1 mouse cellular context compared by ENCODE assay signal in the genomic region with DNA sequence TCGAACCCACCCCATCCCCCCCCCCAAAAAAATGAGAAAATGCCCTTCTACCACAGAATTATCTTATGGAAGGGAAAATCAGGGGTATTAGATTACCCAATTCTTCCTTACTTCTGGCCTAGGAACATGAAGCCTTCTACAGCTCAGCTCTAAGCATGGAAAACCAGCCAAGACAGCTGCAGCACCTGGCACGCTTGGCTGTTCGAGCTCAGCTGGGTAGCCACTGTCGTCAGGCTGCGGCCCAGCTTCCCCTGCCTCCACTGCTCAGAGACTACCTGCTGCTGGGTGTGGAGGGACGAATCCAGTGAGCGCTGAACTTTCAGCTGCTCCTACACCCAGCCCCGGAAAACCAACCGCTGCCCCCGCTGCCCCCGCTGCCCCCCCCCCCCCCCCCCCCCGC.
TF ChIP-seq lines count a peak whose summit lies in the region.

No protein-coding gene starts in this region.

TF ChIP-seq in myocyte, 11 proteins besides CTCF, POLR2A, EP300 and RAD21:
- TF ChIP-seq MYOG (IDR thresholded peaks at IDR 0.05; ENCODE audit: control insufficient read depth in 1 of 3, insufficient read depth in 1 of 3, insufficient read length in 2 of 3, low read depth in 2 of 3): peak in 2 of 3 experiments; percentile 34 to 54
- TF ChIP-seq REST (IDR thresholded peaks at IDR 0.05; ENCODE audit: insufficient read depth, insufficient read length): no peak
- TF ChIP-seq MYOD1 (IDR thresholded peaks at IDR 0.05; ENCODE audit: control insufficient read depth in 1 of 3, insufficient read length in 2 of 3, low read depth in 2 of 3): peak in 1 of 3 experiments; percentile 22
